Mouse (Mus musculus) erythroblast, embryonic 14.5 days (primary cell): ENCODE results near the gene Prkca.

Source experiments
- GATA1 ChIP-seq: IDR thresholded peaks from 2 replicates; pipeline ENCODE4 v1.6.1; 2012; ENCODE audit warnings: low read length, inconsistent platforms, mixed read lengths
- TAL1 ChIP-seq: IDR thresholded peaks from 3 replicates; pipeline ENCODE4 v1.6.1; 2012; ENCODE audit warnings: low read length, inconsistent platforms, mixed read lengths

GRCm38 (mm10) chr11:108367046-108367445, 23.3 kb upstream of the Prkca start:
- no peak for TF ChIP-seq GATA1
- no peak for TF ChIP-seq TAL1
